Mouse (Mus musculus) spleen, adult 2 months (tissue): Measurements from ENCODE around the gene Sh2d3c.

Experiments
- CTCF ChIP-seq: fragments of 200-500 bp; IDR thresholded peaks from 2 replicates; pipeline ENCODE4 v1.5.1; 2011; ENCODE audit warnings: mild to moderate bottlenecking, inconsistent platforms; ENCODE audit not compliant: insufficient read depth, insufficient read length, insufficient replicate concordance; ENCODE audit errors: extremely low read depth
- POLR2A ChIP-seq: fragments of 200-500 bp; IDR thresholded peaks from 2 replicates; pipeline ENCODE4 v1.6.1; 2011; ENCODE audit warnings: low read depth, low read length, inconsistent platforms

- TF ChIP-seq POLR2A: no peak
- TF ChIP-seq CTCF: no peak
Observed at GRCm38 (mm10) chr2:32749082-32749481, 28.2 kb downstream of the Sh2d3c start.
